Mouse (Mus musculus) midbrain, embryonic 15.5 days (tissue): ENCODE data around the gene Prkg1. TPM values are rescaled to one million over a fixed set of nuclear protein-coding genes. Genes with fewer than 3 reads are reported as not detected.

Experiments used
- ATAC-seq: fragments of 200-750 bp; cut with Nextera tagmentation; replicated peaks from 2 replicates; pipeline ENCODE4 v1.8.0; 2017; ENCODE audit warnings: moderate TSS enrichment
- H3K27ac ChIP-seq: fragments of 300-500 bp; sonication (generic); 2 replicates; pipeline ENCODE4 v1.5.1; 2015; ENCODE audit warnings: mild to moderate bottlenecking, inconsistent platforms
- H3K27me3 ChIP-seq: fragments of 300-500 bp; sonication (generic); replicated peaks from 2 replicates; pipeline ENCODE4 v1.6.1; 2015; ENCODE audit warnings: inconsistent platforms
- H3K36me3 ChIP-seq: fragments of 300-500 bp; sonication (generic); replicated peaks from 2 replicates; pipeline ENCODE4 v1.6.1; 2015; ENCODE audit warnings: inconsistent platforms
- H3K4me1 ChIP-seq: fragments of 300-500 bp; sonication (generic); 2 replicates; pipeline ENCODE4 v1.6.1; 2015; ENCODE audit warnings: inconsistent platforms
- H3K4me2 ChIP-seq: fragments of 300-500 bp; sonication (generic); 2 replicates; pipeline ENCODE4 v1.6.1; 2015; ENCODE audit warnings: inconsistent platforms, mild to moderate bottlenecking, moderate library complexity
- H3K4me3 ChIP-seq: fragments of 300-500 bp; sonication (generic); 2 replicates; pipeline ENCODE4 v1.5.1; 2015; ENCODE audit warnings: mild to moderate bottlenecking, inconsistent platforms
- H3K9ac ChIP-seq: fragments of 300-500 bp; sonication (generic); 2 replicates; pipeline ENCODE4 v1.6.1; 2015; ENCODE audit warnings: mild to moderate bottlenecking, inconsistent platforms
- H3K9me3 ChIP-seq: fragments of 300-500 bp; sonication (generic); 2 replicates; pipeline ENCODE4 v1.6.1; 2016; ENCODE audit warnings: inconsistent platforms
- WGBS: fragments of 180-500 bp; shearing (Covaris S2); methylation state at CpG from one replicate; pipeline ENCODE4 v1.1.7; 2015; ENCODE audit warnings: mixed read lengths; 5-methylcytosine and 5-hydroxymethylcytosine counted together
- polyA plus RNA-seq: library from polyadenylated mRNA; unstranded; fragments of >200 nt; fragmentation: Nextera tagmentation; extraction: Ambion mirVana; gene quantifications from 2 replicates; pipeline ENCODE4 v1.2.1, GENCODE M21; 2015

The Prkg1 gene
- polyA plus RNA-seq, 1 experiment from 2014 or later: 4.3 TPM

- no peaks in the 10 kb centered on the region for H3K4me1 ChIP-seq
- no peaks in the 10 kb centered on the region for H3K9me3 ChIP-seq
- H3K4me3 ChIP-seq: no peak overlapping the region
- WGBS: 83% methylated on average over 4 of the region's 4 CpGs
- no peak for ATAC-seq
- no peaks in the 10 kb centered on the region for H3K36me3 ChIP-seq
- H3K27me3 ChIP-seq: no peaks in the 10 kb centered on the region
- no peak overlapping the region for H3K4me2 ChIP-seq
- H3K27ac ChIP-seq: no peak overlapping the region
- no peak overlapping the region for H3K9ac ChIP-seq
Measured at GRCm38 (mm10) chr19:31714418-31714817, 50.4 kb downstream of the Prkg1 start.

DNA sequence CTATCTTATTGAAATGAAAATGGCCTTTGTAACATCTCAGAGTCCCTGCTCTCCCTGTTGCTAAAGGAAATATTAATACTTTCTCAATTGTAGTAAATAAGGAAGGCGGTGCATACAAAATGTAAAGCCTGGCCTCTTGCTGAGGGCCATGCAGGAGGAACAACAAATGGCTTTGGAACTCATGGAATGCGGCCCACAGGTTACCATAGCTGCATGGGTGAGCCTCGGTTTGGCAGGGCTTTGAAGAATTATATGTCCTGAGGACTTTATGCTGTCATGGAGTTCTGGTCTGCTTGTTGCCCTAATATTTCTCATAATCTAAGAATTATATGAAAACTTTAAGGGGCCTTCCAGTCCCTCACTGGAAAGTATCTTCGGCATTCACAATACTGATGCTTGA is 51.5 kb downstream of the Prkg1 start:
- ATAC-seq: no peak
- Histone ChIP-seq H3K4me2 (no peak overlapping the region), H3K9me3 (no peaks in the 10 kb centered on the region), H3K4me3 (no peak overlapping the region), H3K9ac (no peak overlapping the region), H3K4me1 (no peaks in the 10 kb centered on the region), H3K36me3 (no peaks in the 10 kb centered on the region), H3K27me3 (no peaks in the 10 kb centered on the region), H3K27ac (no peak overlapping the region)
- WGBS: 66% methylated on average over 4 of the region's 4 CpGs

DNA sequence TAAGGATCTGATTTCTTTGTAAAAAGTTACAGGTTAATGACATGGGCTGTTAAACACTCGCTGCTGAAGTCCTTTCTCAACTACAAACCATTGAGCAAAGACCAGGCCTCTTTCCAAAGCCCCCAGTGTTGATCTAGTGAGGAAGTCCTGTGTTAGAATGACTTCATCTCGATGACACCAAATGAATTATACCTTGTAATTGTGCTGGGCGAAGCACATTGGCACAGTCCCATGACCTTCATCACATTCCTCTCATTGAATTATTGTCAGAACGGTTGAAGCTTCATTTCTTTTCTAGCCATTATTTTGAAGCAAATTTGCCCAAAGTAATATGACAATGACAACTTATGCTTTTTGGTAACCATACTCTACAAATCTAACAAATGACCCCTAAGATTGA is 54.5 kb downstream of the Prkg1 start:
- no peak overlapping the region for H3K4me2 ChIP-seq
- H3K36me3 ChIP-seq: no peaks in the 10 kb centered on the region
- no peaks in the 10 kb centered on the region for H3K4me1 ChIP-seq
- no peak overlapping the region for H3K9ac ChIP-seq
- no peak overlapping the region for H3K4me3 ChIP-seq
- no peak for ATAC-seq
- H3K27ac ChIP-seq: no peak overlapping the region
- 89% methylated on average over 4 of the region's 4 CpGs for WGBS
- H3K27me3 ChIP-seq: no peaks in the 10 kb centered on the region
- no peaks in the 10 kb centered on the region for H3K9me3 ChIP-seq

DNA sequence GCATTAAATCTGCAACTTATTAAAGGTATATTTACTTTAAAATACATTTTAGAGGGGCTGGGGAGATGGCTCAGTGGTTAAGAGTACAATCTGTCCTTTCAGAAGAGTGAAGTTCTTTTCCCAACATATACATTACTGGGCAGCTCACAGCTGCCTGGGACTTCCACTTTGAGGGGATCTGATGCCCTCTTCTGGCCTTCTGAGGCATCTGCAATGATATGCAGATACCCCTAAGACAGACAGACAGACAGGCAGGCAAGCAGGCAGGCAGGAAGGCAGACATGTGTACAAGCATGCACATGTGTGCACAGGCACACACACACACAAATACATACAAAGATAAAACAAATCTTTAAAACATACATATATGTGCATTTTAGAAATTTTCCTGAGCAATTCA is 60.8 kb downstream of the Prkg1 start:
- ATAC-seq: no peak
- no peaks in the 10 kb centered on the region for H3K4me1 ChIP-seq

DNA sequence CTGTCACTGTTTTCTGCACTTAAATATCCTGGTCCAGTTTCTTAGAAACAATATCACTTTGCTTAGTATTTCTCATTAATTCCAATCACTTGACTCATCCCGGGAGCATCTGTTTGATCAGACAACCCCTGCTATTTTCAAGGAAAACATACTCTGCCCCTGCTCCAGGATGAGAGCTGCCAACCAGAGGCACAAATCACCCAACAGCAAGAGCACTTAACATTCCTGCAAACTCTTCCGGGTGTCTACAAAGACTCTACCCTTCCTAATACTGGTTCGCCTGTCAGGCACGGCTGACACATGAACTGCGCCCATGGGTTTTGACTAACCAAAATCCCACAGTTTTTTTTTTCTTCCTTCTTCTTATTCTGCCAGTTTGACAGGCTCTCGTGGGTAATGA is 65.9 kb downstream of the Prkg1 start:
- no peak for ATAC-seq
- no peaks in the 10 kb centered on the region for H3K9me3 ChIP-seq
- H3K4me3 ChIP-seq: no peak overlapping the region
- no peak overlapping the region for H3K4me2 ChIP-seq
- no peaks in the 10 kb centered on the region for H3K27me3 ChIP-seq
- 83% methylated on average over 6 of the region's 6 CpGs for WGBS
- no peak overlapping the region for H3K9ac ChIP-seq
- H3K27ac ChIP-seq: no peak overlapping the region
- no peaks in the 10 kb centered on the region for H3K36me3 ChIP-seq
- no peaks in the 10 kb centered on the region for H3K4me1 ChIP-seq

More for the DNA sequence above, 60.8 kb downstream of the Prkg1 start:
- no peaks in the 10 kb centered on the region for H3K9me3 ChIP-seq
- no peaks in the 10 kb centered on the region for H3K36me3 ChIP-seq
- H3K27ac ChIP-seq: no peak overlapping the region
- H3K4me3 ChIP-seq: no peak overlapping the region
- H3K4me2 ChIP-seq: no peak overlapping the region
- H3K27me3 ChIP-seq: no peaks in the 10 kb centered on the region
- H3K9ac ChIP-seq: no peak overlapping the region

- H3K27me3 ChIP-seq: no peaks in the 10 kb centered on the region; the same call in 1 of the 2 replicates
- WGBS: 34% methylated on average over 1 of the region's 1 CpGs
- H3K4me2 ChIP-seq: no peak overlapping the region
- H3K9ac ChIP-seq: no peak overlapping the region
- no peaks in the 10 kb centered on the region for H3K4me1 ChIP-seq
- no peak for ATAC-seq
- no peaks in the 10 kb centered on the region for H3K9me3 ChIP-seq
- H3K4me3 ChIP-seq: no peak overlapping the region
- no peaks in the 10 kb centered on the region for H3K36me3 ChIP-seq
- H3K27ac ChIP-seq: no peak overlapping the region
Measured at GRCm38 (mm10) chr19:31680821-31681220, 84.0 kb downstream of the Prkg1 start.

GRCm38 (mm10) chr19:31678324-31678723 is 86.5 kb downstream of the Prkg1 start:
- 53% methylated on average over 5 of the region's 5 CpGs for WGBS
- H3K4me2 ChIP-seq: no peak overlapping the region
- H3K4me1 ChIP-seq: no peaks in the 10 kb centered on the region
- H3K36me3 ChIP-seq: no peaks in the 10 kb centered on the region
- H3K4me3 ChIP-seq: no peak overlapping the region
- no peak overlapping the region for H3K9ac ChIP-seq
- ATAC-seq: no peak
- H3K27me3 ChIP-seq: no peaks in the 10 kb centered on the region; the same call in 1 of the 2 replicates
- H3K27ac ChIP-seq: no peak overlapping the region
- H3K9me3 ChIP-seq: no peaks in the 10 kb centered on the region

GRCm38 (mm10) chr19:31671726-31672125 is 93.1 kb downstream of the Prkg1 start:
- H3K9me3 ChIP-seq: no peaks in the 10 kb centered on the region
- no peak overlapping the region for H3K4me3 ChIP-seq
- H3K9ac ChIP-seq: no peak overlapping the region
- no peaks in the 10 kb centered on the region for H3K36me3 ChIP-seq
- H3K4me2 ChIP-seq: no peak overlapping the region
- ATAC-seq: no peak
- no peaks in the 10 kb centered on the region for H3K27me3 ChIP-seq
- no peak overlapping the region for H3K27ac ChIP-seq
- H3K4me1 ChIP-seq: no peaks in the 10 kb centered on the region
- WGBS: 71% methylated on average over 5 of the region's 5 CpGs

- no peak for ATAC-seq
- H3K4me1 ChIP-seq: peaks cover 12% of the 10 kb centered on the region
- peak overlapping the region; percentile 82 for H3K27ac ChIP-seq
- peak overlapping the region; percentile 76 for H3K9ac ChIP-seq
- WGBS: 9% methylated on average over 8 of the region's 8 CpGs
- H3K4me2 ChIP-seq: peak overlapping the region; percentile 93
- H3K27me3 ChIP-seq: no peaks in the 10 kb centered on the region
- no peaks in the 10 kb centered on the region for H3K9me3 ChIP-seq
- peak overlapping the region; percentile 82 for H3K4me3 ChIP-seq
- H3K36me3 ChIP-seq: no peaks in the 10 kb centered on the region
Measured at GRCm38 (mm10) chr19:31665007-31665406, 99.8 kb downstream of the Prkg1 start.

- no peaks in the 10 kb centered on the region for H3K36me3 ChIP-seq
- peak overlapping the region; percentile 82 for H3K27ac ChIP-seq
- WGBS: under 1% methylated on average over 52 of the region's 52 CpGs
- peak overlapping the region; percentile 93 for H3K4me2 ChIP-seq
- H3K4me1 ChIP-seq: peaks cover 12% of the 10 kb centered on the region
- ATAC-seq: peak; percentile 91
- peak overlapping the region; percentile 82 for H3K4me3 ChIP-seq
- H3K27me3 ChIP-seq: no peaks in the 10 kb centered on the region
- H3K9me3 ChIP-seq: no peaks in the 10 kb centered on the region
- H3K9ac ChIP-seq: peak overlapping the region; percentile 76
Measured at GRCm38 (mm10) chr19:31664159-31664991, 100.5 kb downstream of the Prkg1 start.

DNA sequence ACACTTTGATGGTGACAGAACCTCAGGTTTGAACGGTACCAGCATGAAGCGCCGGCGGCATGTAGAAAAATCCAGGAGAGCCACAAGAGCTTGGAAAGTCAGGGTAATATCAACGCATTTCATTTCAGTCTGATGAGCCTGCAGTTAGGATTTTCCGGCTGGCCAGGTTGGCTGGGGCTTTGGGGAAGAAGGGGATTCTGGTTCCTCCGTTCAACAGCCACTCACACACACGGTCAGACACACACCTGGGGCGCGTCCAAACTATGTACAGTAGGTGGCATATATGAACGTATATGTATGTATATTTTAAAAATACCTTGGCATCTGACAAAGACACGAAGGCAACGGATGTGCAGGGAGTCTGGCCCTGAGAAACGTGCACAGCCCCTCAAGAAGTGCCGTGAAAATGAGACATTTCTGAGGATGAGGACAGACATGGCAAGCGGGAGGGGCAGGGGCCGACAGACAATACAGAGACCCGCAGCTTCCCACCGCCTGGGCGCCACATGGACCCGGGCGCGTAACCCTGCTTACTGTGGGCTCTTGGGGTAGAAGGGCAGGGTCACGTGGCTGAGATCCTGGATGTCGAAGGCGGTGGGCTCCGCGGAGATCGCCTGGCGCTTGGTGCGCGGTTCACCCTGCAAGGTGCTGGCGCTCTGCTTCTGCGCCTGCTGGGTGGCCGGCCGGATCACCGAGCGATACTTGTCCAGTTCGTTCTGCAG is 101.2 kb downstream of the Prkg1 start:
- Histone ChIP-seq H3K4me3 (peak overlapping the region; percentile 82), H3K4me2 (peak overlapping the region; percentile 93), H3K27me3 (no peaks in the 10 kb centered on the region), H3K4me1 (peaks cover 20% of the 10 kb centered on the region), H3K9me3 (no peaks in the 10 kb centered on the region), H3K9ac (peak overlapping the region; percentile 76), H3K36me3 (no peaks in the 10 kb centered on the region), H3K27ac (peak overlapping the region; percentile 82)
- 4% methylated on average over 39 of the region's 39 CpGs for WGBS
- ATAC-seq: peak; percentile 88

DNA sequence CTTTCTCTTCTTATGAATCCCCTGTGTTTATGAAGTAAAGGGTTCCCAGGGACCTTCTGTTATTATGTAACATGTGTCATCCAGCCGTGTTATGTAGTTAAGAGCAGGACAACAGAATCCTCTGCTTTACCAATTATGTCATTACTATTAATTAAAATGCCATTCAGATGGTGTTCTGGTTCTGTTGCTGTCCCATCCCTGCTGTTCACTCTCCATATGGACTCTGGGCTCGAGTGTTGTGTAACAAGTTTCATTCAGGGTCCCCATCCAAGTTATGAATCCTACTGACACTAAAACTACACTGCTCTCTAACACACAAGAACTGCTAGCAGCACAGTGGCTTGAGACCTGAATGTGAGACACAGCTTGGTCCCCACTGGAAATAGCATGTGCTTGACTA is 102.0 kb downstream of the Prkg1 start:
- H3K9ac ChIP-seq: no peak overlapping the region; the same call in 1 of the 2 replicates
- H3K36me3 ChIP-seq: no peaks in the 10 kb centered on the region
- peaks cover 20% of the 10 kb centered on the region for H3K4me1 ChIP-seq
- H3K27ac ChIP-seq: no peak overlapping the region
- WGBS: 64% methylated on average over 2 of the region's 2 CpGs
- peak overlapping the region; percentile 82 for H3K4me3 ChIP-seq
- no peaks in the 10 kb centered on the region for H3K27me3 ChIP-seq
- peak overlapping the region; percentile 93 for H3K4me2 ChIP-seq
- ATAC-seq: no peak
- H3K9me3 ChIP-seq: no peaks in the 10 kb centered on the region
